16 mouse cellular contexts compared by ENCODE assay signal in the genomic region with DNA sequence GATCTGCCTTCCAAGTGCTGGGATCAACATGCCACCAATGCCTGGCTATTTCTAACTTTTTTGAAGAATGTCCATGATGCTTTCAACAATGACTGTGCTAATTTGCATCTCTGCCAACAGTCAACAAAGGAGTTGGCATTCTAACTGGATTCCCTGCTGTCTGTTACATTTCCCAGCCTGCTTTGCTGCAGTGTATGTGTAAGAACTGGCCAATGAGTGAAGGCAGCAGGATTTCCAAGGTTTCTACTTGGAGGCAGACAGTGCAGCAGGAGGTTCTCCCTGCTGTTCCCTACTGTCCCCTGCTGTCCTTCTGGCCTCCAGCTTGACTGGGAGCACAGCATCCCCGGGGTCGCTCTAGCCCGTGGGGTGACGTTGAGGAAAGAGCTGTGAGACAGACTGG. TPM values are rescaled to one million over a fixed set of nuclear protein-coding genes. Genes with fewer than 3 reads are reported as not detected.
DNase-seq lines count a peak whose midpoint lies in the region; ATAC-seq and TF ChIP-seq lines count a peak whose summit lies in the region.
"Had no signal": no experiment of that assay in that cellular context is flagged by ENCODE, and none has a peak within 500 bp of the region (broad histone marks: within the 10 kb centered on the region; RNA-seq: fewer than 3 reads in every experiment).

No protein-coding gene starts in this region.

- intact Hi-C loops in left cerebral cortex, postnatal 4 days (cut with DNase I): no loop called here
- intact Hi-C loops in left cerebral cortex, postnatal 10 days (cut with DNase I): no loop called here

- peak; percentile 4 for DNase-seq in left cerebral cortex, postnatal 4 days
- no peak for DNase-seq in left cerebral cortex, postnatal 10 days (ENCODE audit: extremely low spot score in 1 of 2, low spot score in 2 of 2)
- peak; percentile 5 for DNase-seq in adipocyte (ENCODE audit: low spot score)
- DNase-seq in brain, embryonic 14.5 days (ENCODE audit: low read depth): peak; percentile 53
- DNase-seq in cerebellum, adult 9-11 months: peak; percentile 61
- no peak for DNase-seq in heart, postnatal 4 days
- DNase-seq: adrenal gland, postnatal 14 days; gastrocnemius, adult 2 months; kidney, adult 9 months; kidney, postnatal 25 days; midbrain, embryonic 14.5 days; right cerebral cortex, adult 18-20 months; thymus, postnatal 4 days had no signal

- no peak for ATAC-seq in frontal cortex, adult (ENCODE audit: low TSS enrichment)
- ATAC-seq: intestine, embryonic 15.5 days had no signal

- TF ChIP-seq POLR2A in brain, embryonic 14.5 days (IDR thresholded peaks at IDR 0.05; ENCODE audit: borderline replicate concordance, extremely low read depth, insufficient read depth, insufficient read length, poor library complexity, severe bottlenecking): no peak

- no peak for TF ChIP-seq CTCF in brain, embryonic 14.5 days (IDR thresholded peaks at IDR 0.05; ENCODE audit: borderline replicate concordance, extremely low read depth, insufficient read depth, insufficient read length)

RNA-seq across cellular contexts. Expression of a gene that starts 52.8 kb away (rescaled TPM):
- total RNA-seq in left cerebral cortex, postnatal 4 days (2021): under 1 TPM; 0.46 to 0.64 TPM
- total RNA-seq in left cerebral cortex, postnatal 10 days (2021): under 1 TPM; 0.24 to 0.26 TPM
- 0.30 and 0.41 TPM in 2 replicates for polyA plus RNA-seq in brain, embryonic 14.5 days (2012; rRNA removed)
- under 1 TPM; 0.14 to 0.16 TPM for total RNA-seq in heart, postnatal 4 days (2021)
- polyA plus RNA-seq: small intestine, adult 2 months had no signal

Comparison
In these comparisons a context has a peak if more than half of its experiments do, and no peak if none do; other contexts are left out.
1. DNase-seq: peak in left cerebral cortex, postnatal 4 days (single experiment), adipocyte (single experiment), brain, embryonic 14.5 days (single experiment) and cerebellum, adult 9-11 months (single experiment); none in left cerebral cortex, postnatal 10 days (0 of 2) and heart, postnatal 4 days (single experiment).